Mouse (Mus musculus) stomach, embryonic 16.5 days (tissue): ENCODE results near the gene Lmnb2. TPM values are rescaled to one million over a fixed set of nuclear protein-coding genes. Genes with fewer than 3 reads are reported as not detected.

Source experiments
- ATAC-seq: fragments of 200-750 bp; cut with Nextera tagmentation; 2 replicates; pipeline ENCODE4 v1.8.0; 2017; ENCODE audit warnings: moderate number of reproducible peaks, moderate TSS enrichment; ENCODE audit not compliant: insufficient read depth, low FRiP score
- H3K27ac ChIP-seq: fragments of 300-500 bp; sonication (generic); 2 replicates; pipeline ENCODE4 v1.5.1; 2014; ENCODE audit warnings: low read length
- H3K27me3 ChIP-seq: fragments of 300-500 bp; sonication (generic); 2 replicates; pipeline ENCODE4 v1.6.1; 2014; ENCODE audit warnings: low read length, control low read depth, mixed read lengths; ENCODE audit not compliant: control insufficient read depth, insufficient read depth
- H3K36me3 ChIP-seq: fragments of 300-500 bp; sonication (generic); 2 replicates; pipeline ENCODE4 v1.6.1; 2014; ENCODE audit warnings: low read length; ENCODE audit not compliant: control insufficient read depth, insufficient read depth
- H3K4me1 ChIP-seq: fragments of 300-500 bp; sonication (generic); 2 replicates; pipeline ENCODE4 v1.6.1; 2014; ENCODE audit warnings: low read length, control low read depth, mixed read lengths; ENCODE audit not compliant: control insufficient read depth, insufficient read depth
- H3K4me2 ChIP-seq: fragments of 300-500 bp; sonication (generic); 2 replicates; pipeline ENCODE4 v1.6.1; 2014; ENCODE audit warnings: low read depth, low read length, mixed read lengths
- H3K4me3 ChIP-seq: fragments of 300-500 bp; sonication (generic); replicated peaks from 2 replicates; pipeline ENCODE4 v1.5.1; 2014; ENCODE audit warnings: mild to moderate bottlenecking, low read length
- H3K9ac ChIP-seq: fragments of 300-500 bp; sonication (generic); 2 replicates; pipeline ENCODE4 v1.6.1; 2014; ENCODE audit warnings: low read length
- H3K9me3 ChIP-seq: fragments of 300-500 bp; sonication (generic); replicated peaks from 2 replicates; pipeline ENCODE4 v1.6.1; 2016; ENCODE audit warnings: low read length, control low read depth; ENCODE audit not compliant: control insufficient read depth
- WGBS: fragments of 180-500 bp; shearing (Covaris S2); extraction: QIAGEN DNeasy Blood & Tissue Kit; methylation state at CpG from one replicate; pipeline ENCODE4 v1.1.7; 2014; 5-methylcytosine and 5-hydroxymethylcytosine counted together
- polyA plus RNA-seq: library from polyadenylated mRNA; unstranded; fragments of >200 nt; fragmentation: Nextera tagmentation; extraction: Ambion mirVana; gene quantifications from 2 replicates; pipeline ENCODE4 v1.2.1, GENCODE M21; 2015

The Lmnb2 gene
- polyA plus RNA-seq, 1 experiment from 2014 or later = 43.9 TPM

- Histone ChIP-seq H3K4me3 (peak overlapping the region; percentile 40), H3K9ac (peak overlapping the region; percentile 65), H3K4me2 (peak overlapping the region; percentile 71), H3K27ac (peak overlapping the region; percentile 91), H3K36me3 (no peaks in the 10 kb centered on the region), H3K9me3 (no peaks in the 10 kb centered on the region), H3K4me1 (peaks cover 63% of the 10 kb centered on the region), H3K27me3 (no peaks in the 10 kb centered on the region)
- ATAC-seq = peak; percentile 59; the same call in 1 of the 2 replicates
- WGBS = 3% methylated on average over 28 of the region's 28 CpGs
These were observed 21.6 kb upstream of the Lmnb2 start for GRCm38 (mm10) chr10:80939671-80940070.

DNA sequence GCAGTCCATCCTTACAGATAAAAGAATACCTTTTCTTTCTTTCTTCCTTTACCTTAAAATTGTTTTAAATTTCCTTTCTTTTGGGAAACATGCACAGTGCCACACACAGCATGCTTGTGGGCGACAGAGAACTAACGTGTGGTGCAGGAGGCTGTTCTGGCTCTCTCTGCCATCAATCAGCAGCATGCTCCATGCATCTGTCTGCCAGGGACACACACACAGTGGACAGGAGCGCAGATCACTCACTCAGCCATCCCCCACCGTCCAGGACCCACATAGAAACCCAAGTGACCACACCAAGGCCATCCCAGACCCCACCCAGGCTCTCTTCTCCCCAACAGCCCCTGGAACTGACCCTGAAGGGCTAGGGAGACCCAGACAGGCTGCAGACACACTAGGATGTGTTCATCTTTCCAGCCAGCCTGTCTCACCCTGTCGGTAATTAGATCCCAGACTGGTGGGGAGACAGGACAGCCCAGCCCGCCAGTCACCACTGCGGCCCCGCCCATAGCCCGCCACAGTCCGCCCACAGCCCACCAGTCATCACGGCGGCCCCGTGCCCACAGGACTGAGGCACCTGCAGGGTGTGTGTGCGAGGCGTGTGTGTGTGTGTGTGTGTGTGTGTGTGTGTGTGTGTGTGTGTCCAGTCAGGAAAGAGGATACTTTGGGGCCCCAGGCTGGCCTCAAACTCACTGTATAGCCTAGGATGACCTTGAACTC lies 20.9 kb upstream of the Lmnb2 start:
- Histone ChIP-seq H3K36me3 (no peaks in the 10 kb centered on the region), H3K4me1 (peaks cover 67% of the 10 kb centered on the region), H3K4me3 (peak overlapping the region; percentile 40), H3K9me3 (no peaks in the 10 kb centered on the region), H3K4me2 (peak overlapping the region; percentile 71), H3K27me3 (no peaks in the 10 kb centered on the region), H3K9ac (peak overlapping the region; percentile 65), H3K27ac (peak overlapping the region; percentile 91)
- WGBS = 14% methylated on average over 15 of the region's 15 CpGs
- ATAC-seq = peak; percentile 15; the same call in 1 of the 2 replicates

GRCm38 (mm10) chr10:80937646-80938045 lies 19.6 kb upstream of the Lmnb2 start:
- WGBS = 31% methylated on average over 8 of the region's 8 CpGs
- peak overlapping the region; percentile 67 for H3K4me2 ChIP-seq
- peak; percentile 34; the same call in 1 of the 2 replicates for ATAC-seq
- H3K4me3 ChIP-seq = no peak overlapping the region
- H3K4me1 ChIP-seq = peaks cover 77% of the 10 kb centered on the region
- H3K36me3 ChIP-seq = no peaks in the 10 kb centered on the region
- H3K9me3 ChIP-seq = no peaks in the 10 kb centered on the region
- peak overlapping the region; percentile 65; the same call in 1 of the 2 replicates for H3K9ac ChIP-seq
- H3K27ac ChIP-seq = peak overlapping the region; percentile 91
- no peaks in the 10 kb centered on the region for H3K27me3 ChIP-seq

- WGBS = 17% methylated on average over 6 of the region's 6 CpGs
- peak overlapping the region; percentile 91 for H3K27ac ChIP-seq
- H3K27me3 ChIP-seq = no peaks in the 10 kb centered on the region; the same call in 1 of the 2 replicates
- peaks cover 86% of the 10 kb centered on the region for H3K4me1 ChIP-seq
- peak overlapping the region; percentile 67 for H3K4me2 ChIP-seq
- no peak for ATAC-seq
- H3K9me3 ChIP-seq = no peaks in the 10 kb centered on the region
- peak overlapping the region; percentile 41 for H3K4me3 ChIP-seq
- H3K9ac ChIP-seq = peak overlapping the region; percentile 72
- H3K36me3 ChIP-seq = no peaks in the 10 kb centered on the region
These were observed 18.7 kb upstream of the Lmnb2 start for GRCm38 (mm10) chr10:80936810-80937164.

DNA sequence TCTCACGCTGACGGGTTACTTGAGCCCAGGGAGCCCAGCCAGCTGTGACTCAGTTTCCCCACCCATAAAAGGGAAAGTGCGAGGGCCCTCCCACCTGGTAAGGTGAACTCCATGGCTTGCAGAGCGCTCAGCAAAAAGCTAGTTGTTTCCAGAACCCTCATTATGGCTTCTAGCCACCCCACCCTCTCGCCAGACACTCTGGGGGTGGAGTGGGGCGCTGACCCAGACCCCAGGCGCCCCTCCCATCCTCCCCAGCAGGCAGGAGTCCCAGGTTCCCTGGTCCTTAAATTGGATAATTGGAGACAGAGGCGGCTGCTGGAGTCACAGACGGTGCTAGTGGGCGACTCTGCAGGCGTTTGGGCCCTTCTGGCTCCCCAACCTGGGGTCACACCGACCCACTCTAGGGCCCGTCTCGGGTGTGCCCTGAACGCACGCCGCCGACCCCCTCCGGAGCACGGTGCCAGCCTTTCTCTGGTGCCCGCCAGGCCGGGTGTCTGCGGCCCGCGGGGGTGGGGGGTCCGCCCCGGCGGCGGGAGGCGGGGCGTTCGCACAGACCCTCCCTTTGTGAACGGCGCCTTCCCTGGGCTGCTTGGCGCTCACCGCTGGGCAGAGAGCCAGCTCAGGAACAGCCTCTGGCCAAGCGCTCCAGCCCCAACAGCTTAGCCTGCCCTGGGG lies 18.2 kb upstream of the Lmnb2 start:
- peak overlapping the region; percentile 41 for H3K4me3 ChIP-seq
- WGBS = 2% methylated on average over 35 of the region's 37 CpGs
- peak overlapping the region; percentile 91 for H3K27ac ChIP-seq
- H3K27me3 ChIP-seq = peaks cover 2% of the 10 kb centered on the region; the same call in 1 of the 2 replicates
- peak overlapping the region; percentile 67 for H3K4me2 ChIP-seq
- H3K9ac ChIP-seq = peak overlapping the region; percentile 72
- H3K4me1 ChIP-seq = peaks cover 91% of the 10 kb centered on the region
- H3K36me3 ChIP-seq = no peaks in the 10 kb centered on the region
- ATAC-seq = peak; percentile 29; the same call in 1 of the 2 replicates
- no peaks in the 10 kb centered on the region for H3K9me3 ChIP-seq

GRCm38 (mm10) chr10:80935698-80936097 lies 17.7 kb upstream of the Lmnb2 start:
- no peak for ATAC-seq

DNA sequence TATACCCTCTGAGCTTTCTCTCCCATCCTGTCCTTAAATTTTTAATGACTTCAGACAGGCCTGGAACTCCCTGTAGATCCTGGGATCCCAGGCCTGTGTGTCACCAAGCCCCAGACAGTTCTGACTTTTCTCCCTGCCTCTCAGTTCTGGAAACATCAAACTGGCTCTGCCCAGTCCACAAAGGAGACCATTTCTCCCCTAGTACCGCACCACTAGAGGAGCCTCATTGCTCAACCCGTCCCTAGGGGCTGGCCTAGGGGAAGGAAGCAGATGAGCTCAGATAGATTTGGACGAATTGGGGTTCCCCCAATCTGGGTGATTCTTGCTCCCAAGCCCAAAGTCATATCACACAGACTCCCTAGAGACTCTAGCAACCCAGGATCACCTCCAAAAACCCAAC lies 17.2 kb upstream of the Lmnb2 start:
- Histone ChIP-seq H3K4me2 (peak overlapping the region; percentile 67; the same call in 1 of the 2 replicates), H3K27ac (peak overlapping the region; percentile 22; the same call in 1 of the 2 replicates), H3K9ac (no peak overlapping the region; the same call in 1 of the 2 replicates)

More at GRCm38 (mm10) chr10:80935698-80936097, 17.7 kb upstream of the Lmnb2 start:
- peak overlapping the region; percentile 91 for H3K27ac ChIP-seq
- no peaks in the 10 kb centered on the region for H3K36me3 ChIP-seq
- peaks cover 3% of the 10 kb centered on the region; the same call in 1 of the 2 replicates for H3K27me3 ChIP-seq
- peak overlapping the region; percentile 67 for H3K4me2 ChIP-seq
- peaks cover 91% of the 10 kb centered on the region for H3K4me1 ChIP-seq
- H3K9ac ChIP-seq = peak overlapping the region; percentile 72
- H3K4me3 ChIP-seq = peak overlapping the region; percentile 41
- no peaks in the 10 kb centered on the region for H3K9me3 ChIP-seq
- WGBS = 11% methylated on average over 17 of the region's 17 CpGs

GRCm38 (mm10) chr10:80934136-80934985 lies 16.3 kb upstream of the Lmnb2 start:
- WGBS = 51% methylated on average over 14 of the region's 14 CpGs
- peaks cover 79% of the 10 kb centered on the region for H3K4me1 ChIP-seq
- peak overlapping the region; percentile 77 for H3K27ac ChIP-seq
- no peaks in the 10 kb centered on the region for H3K36me3 ChIP-seq
- ATAC-seq = no peak
- peak overlapping the region; percentile 88; the same call in 1 of the 2 replicates for H3K4me2 ChIP-seq
- peaks cover 3% of the 10 kb centered on the region; the same call in 1 of the 2 replicates for H3K27me3 ChIP-seq
- no peaks in the 10 kb centered on the region for H3K9me3 ChIP-seq
- no peak overlapping the region for H3K4me3 ChIP-seq
- H3K9ac ChIP-seq = 0 out of 2 replicates have a peak overlapping the region, but pooled peaks have one; percentile 86

More for the DNA sequence above, 17.2 kb upstream of the Lmnb2 start:
- 28% methylated on average over 3 of the region's 3 CpGs for WGBS
- no peaks in the 10 kb centered on the region for H3K36me3 ChIP-seq
- no peaks in the 10 kb centered on the region for H3K9me3 ChIP-seq
- peaks cover 3% of the 10 kb centered on the region; the same call in 1 of the 2 replicates for H3K27me3 ChIP-seq
- peaks cover 88% of the 10 kb centered on the region for H3K4me1 ChIP-seq
- ATAC-seq = no peak
- H3K4me3 ChIP-seq = no peak overlapping the region
